Mouse (Mus musculus) embryonic fibroblast, embryonic 13.5 days (primary cell): ENCODE data around the gene Gdi1.
A peak's percentile ranks its signal among the peaks of the same experiment; 100 is the strongest.

Experiments used
- CTCF ChIP-seq: IDR thresholded peaks from 2 replicates; pipeline ENCODE4 v1.5.1; 2011; ENCODE audit warnings: mild to moderate bottlenecking, control low read depth, low read length, moderate library complexity, borderline replicate concordance; ENCODE audit not compliant: insufficient read depth
- POLR2A ChIP-seq: IDR thresholded peaks from 2 replicates; pipeline ENCODE4 v1.6.1; 2011; ENCODE audit warnings: low read depth, mild to moderate bottlenecking, control low read depth, low read length, moderate library complexity

- peak; percentile 96 for TF ChIP-seq POLR2A
- no peak for TF ChIP-seq CTCF
These were observed at the start of gene Gdi1 for GRCm38 (mm10) chrX:74304867-74305700.
